Mouse (Mus musculus): ENCODE results near the gene Olfr1293-ps.

Olfr1293-ps gene

DNA sequence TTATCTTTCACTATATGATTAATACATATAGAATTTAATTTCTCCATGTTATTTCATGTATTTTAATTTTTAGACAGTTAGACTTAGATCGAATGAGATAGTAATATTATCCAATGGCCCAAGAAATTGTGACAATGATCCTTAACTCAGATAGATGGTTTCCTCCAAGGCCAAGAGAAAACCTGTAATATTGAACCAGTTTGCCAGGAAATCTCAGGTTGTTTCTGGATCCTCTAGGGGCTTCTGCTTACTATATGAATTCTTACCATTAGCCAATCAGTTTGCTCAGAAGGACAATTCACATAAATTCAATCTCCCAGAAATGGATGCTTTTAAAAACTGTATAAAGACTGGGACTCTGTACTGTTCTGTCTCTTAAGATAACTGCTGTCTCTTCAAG lies at the start of gene Olfr1293-ps:
Olfr1293-ps (plus strand) TSS at position 301 of the 400 bp plus-strand sequence.
- no peak for DNase-seq

DNA sequence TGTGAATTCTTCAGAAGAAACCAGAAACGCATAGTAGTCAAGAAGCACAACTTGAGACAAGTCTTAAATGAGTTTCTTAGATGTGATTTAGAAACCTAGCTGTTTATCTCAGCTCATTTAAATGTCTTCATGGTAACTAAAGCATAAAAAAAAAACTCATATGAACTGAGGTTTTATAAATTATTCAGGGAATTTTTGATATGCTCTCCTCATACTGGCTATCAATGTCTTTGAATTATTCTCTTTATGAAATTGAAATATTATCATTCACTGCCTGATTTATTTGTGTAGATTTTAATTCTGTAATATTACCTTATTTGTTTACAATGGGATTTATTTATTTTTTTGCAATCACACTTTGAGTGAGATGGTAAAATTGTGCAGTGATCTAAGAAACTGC lies 44.5 kb upstream of the Olfr1293-ps start, which contains the start of gene Olfr1289:
Olfr1289 (plus strand) TSS at position 301 of the 400 bp plus-strand sequence.
- DNase-seq = no peak

DNA sequence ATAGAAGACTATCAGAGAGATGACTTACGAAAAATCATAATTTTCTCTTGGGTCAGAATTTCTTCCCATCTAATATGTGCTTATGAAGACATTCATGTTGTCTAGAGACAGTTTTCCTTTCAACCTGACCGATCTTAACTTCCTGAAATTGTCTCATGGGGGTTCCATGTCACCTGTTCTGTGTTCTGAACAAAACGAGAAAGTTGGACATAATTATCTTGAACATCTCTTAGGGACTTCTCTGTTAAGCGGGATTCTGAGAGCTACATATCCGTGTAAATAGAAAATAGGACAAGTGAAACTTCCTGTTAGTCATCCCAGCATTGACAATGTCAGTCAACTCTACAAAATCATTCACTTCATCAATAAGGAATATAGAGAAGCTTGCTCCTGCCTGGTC lies 31.3 kb upstream of the Olfr1293-ps start, which contains the start of gene Olfr1290:
Olfr1290 (minus strand) TSS at position 101 of the 400 bp plus-strand sequence.
- DNase-seq = no peak

DNA sequence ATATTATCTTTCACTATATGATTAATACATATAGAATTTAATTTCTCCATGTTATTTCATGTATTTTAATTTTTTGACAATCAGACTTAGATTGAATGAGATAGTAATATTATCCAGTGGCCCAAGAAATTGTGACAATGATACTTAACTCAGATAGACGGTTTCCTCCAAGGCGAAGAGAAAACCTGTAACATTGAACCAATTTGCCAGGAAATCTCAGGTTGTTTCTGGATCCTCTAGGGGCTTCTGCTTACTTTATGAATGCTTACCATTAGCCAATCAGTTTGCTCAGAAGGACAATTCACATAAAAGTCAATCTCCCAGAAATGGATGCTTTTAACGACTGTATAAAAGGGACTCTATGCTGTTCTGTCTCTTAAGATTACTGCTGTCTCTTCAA lies 28.1 kb upstream of the Olfr1293-ps start, which contains the start of gene Olfr1291-ps1:
Olfr1291-ps1 (plus strand) TSS at position 301 of the 400 bp plus-strand sequence.
- no peak for DNase-seq

DNA sequence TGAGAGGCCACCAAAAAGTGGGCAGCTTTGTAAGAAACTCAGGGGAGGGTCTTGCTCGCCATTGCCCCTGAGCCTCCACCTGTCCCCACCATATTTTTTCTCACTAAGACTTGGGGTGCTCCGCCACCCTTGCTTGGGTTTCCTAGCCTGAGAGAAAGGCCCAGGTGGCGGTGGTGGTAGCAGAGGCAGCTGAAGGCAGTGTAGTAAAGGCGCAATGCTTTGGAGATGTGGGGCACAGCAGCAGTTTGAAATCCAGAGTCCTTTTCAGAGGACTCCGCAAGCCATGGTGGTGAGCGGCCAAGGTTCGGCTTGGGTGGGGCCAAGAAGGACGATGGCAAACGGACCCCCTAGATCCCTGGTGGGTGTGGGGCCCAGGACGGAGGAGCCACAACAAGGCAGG lies 7.6 kb upstream of the Olfr1293-ps start:
- DNase-seq = no peak

DNA sequence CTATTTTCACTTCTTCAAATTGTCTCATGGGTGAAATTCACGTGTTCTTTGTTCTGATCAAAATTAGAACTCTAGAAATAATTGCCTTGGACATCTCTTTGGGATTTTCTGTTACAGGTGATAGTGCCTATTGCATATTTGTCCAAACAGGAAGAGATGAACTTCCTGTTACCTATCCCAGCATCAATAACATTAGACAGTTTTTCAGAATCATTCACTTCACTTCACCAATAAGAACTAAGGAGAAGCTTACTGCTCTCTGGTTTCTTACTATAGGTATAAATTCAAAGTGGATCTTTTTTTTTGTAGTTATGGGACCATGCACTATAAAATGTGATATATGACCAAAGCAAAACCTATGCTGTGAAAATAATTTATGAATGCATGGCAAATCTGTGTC lies 15.2 kb downstream of the Olfr1293-ps start, which contains the start of gene Olfr1294:
Olfr1294 (minus strand) TSS at position 101 of the 400 bp plus-strand sequence.
- DNase-seq = no peak

DNA sequence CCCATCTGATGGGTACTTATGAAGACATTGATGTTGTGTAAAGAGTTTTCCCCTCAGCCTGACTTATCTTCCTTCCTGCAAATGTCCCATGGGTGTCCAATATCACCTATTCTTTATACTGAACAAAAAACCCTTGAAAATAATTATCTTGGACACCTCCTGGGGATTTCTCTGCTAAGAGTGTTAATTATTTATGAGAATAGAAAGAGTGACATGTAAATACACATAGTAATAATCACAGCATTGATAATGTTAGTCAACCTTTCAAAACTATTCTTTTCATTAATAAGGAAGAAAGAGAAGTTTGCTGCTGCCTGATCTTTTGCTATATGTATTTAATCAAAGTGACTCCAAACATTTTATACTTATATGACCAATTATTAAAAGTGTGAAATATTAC lies 44.6 kb downstream of the Olfr1293-ps start, which contains the start of gene Olfr1295:
Olfr1295 (minus strand) TSS at position 101 of the 400 bp plus-strand sequence.
- no peak for DNase-seq

Measured in right cerebral cortex, postnatal 14 days (tissue).